Mouse (Mus musculus): ENCODE results near the gene Lrp8. TPM values are rescaled to one million over a fixed set of nuclear protein-coding genes. Genes with fewer than 3 reads are reported as not detected.

The Lrp8 gene
- total RNA-seq, 1 experiment: 8.3 TPM

DNA sequence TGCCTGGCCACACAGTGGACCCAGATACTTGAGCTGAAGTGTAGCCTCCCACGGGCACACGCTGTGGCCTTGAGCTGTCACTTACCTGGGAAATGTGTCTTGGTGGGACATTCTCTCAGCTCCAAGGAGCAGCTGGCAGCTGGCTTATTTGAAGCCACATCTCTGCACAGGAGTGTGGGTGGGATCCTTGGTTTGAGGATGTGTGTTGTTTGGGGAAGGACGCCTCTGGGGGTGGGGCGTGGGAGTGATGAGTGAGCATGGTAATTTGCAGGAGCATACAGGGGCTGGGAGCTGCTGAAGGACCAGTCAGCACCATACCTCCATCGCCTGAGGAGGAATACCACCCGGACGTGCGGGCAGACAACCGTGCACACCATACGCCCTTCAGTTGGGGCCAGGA lies 28.1 kb downstream of the Lrp8 start:
- TF ChIP-seq CHD2 (IDR thresholded peaks at IDR 0.05; ENCODE audit: low read depth, low read length): no peak
- TF ChIP-seq HCFC1 (IDR thresholded peaks at IDR 0.05; ENCODE audit: borderline replicate concordance, insufficient read depth, low read length): no peak
- no peak for TF ChIP-seq ZC3H11A (IDR thresholded peaks at IDR 0.05; ENCODE audit: borderline replicate concordance, low read depth, low read length)
- no peak overlapping the region for H3K27ac ChIP-seq (ENCODE audit: insufficient read depth, low read depth, low read length, poor library complexity, severe bottlenecking)
- no peaks in the 10 kb centered on the region for H3K36me3 ChIP-seq (ENCODE audit: control insufficient read depth, insufficient read depth, low read length, poor library complexity, severe bottlenecking)
- no peak overlapping the region for H3K4me3 ChIP-seq (ENCODE audit: insufficient read depth in 1 of 2, low read depth in 1 of 2, low read length in 2 of 2, poor library complexity in 1 of 2, severe bottlenecking in 1 of 2)
- in situ Hi-C loops (cut with MboI; ENCODE audit: low sequenced_read_pairs in 2 of 2, unreplicated experiment in 2 of 2): no loop called here
- no peaks in the 10 kb centered on the region for H3K9me3 ChIP-seq (ENCODE audit: control insufficient read depth, insufficient read depth, low read depth, low read length)
- peaks cover 2 to 3% of the 10 kb centered on the region in 2 experiments; a peak in 1 of 4 replicates for H3K4me1 ChIP-seq (ENCODE audit: control insufficient read depth in 2 of 2, insufficient read depth in 2 of 2, low read length in 2 of 2, poor library complexity in 1 of 2)
- DNase-seq (ENCODE audit: low read depth, low spot score): no peak
- no peak overlapping the region for H3K9ac ChIP-seq (ENCODE audit: insufficient read depth, low read depth, low read length, poor library complexity, severe bottlenecking)

DNA sequence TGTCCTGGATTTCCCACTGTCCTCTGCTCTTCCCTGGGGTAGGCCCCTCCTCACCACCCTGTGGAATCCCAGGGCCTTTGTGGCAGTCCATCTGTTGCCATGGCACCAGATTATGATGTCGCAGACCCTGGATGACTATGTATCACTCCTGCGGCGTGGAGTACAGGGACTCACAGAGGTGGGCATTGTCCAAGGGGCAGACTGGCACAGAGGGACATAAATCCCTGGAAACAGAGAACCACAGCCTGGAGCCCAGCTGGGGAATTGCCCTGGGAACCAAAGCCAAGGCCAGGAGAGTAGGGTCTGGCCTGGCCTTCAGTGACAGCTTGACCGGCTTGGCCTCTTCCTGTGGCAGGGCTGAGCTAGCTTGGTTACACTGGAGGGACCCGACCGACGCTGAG lies 28.8 kb downstream of the Lrp8 start:
- Histone ChIP-seq H3K9me3 (ENCODE audit: control insufficient read depth, insufficient read depth, low read depth, low read length) (no peaks in the 10 kb centered on the region), H3K4me3 (ENCODE audit: insufficient read depth in 1 of 2, low read depth in 1 of 2, low read length in 2 of 2, poor library complexity in 1 of 2, severe bottlenecking in 1 of 2) (no peak overlapping the region), H3K9ac (ENCODE audit: insufficient read depth, low read depth, low read length, poor library complexity, severe bottlenecking) (no peak overlapping the region), H3K27ac (ENCODE audit: insufficient read depth, low read depth, low read length, poor library complexity, severe bottlenecking) (no peak overlapping the region), H3K4me1 (ENCODE audit: control insufficient read depth in 2 of 2, insufficient read depth in 2 of 2, low read length in 2 of 2, poor library complexity in 1 of 2) (peaks cover 2 to 3% of the 10 kb centered on the region in 2 experiments; a peak in 1 of 4 replicates), H3K36me3 (ENCODE audit: control insufficient read depth, insufficient read depth, low read length, poor library complexity, severe bottlenecking) (no peaks in the 10 kb centered on the region)
- in situ Hi-C loops (cut with MboI; ENCODE audit: low sequenced_read_pairs in 2 of 2, unreplicated experiment in 2 of 2): no loop called here
- no peak for DNase-seq (ENCODE audit: low read depth, low spot score)
- TF ChIP-seq HCFC1 (IDR thresholded peaks at IDR 0.05; ENCODE audit: borderline replicate concordance, insufficient read depth, low read length) (no peak), ZC3H11A (IDR thresholded peaks at IDR 0.05; ENCODE audit: borderline replicate concordance, low read depth, low read length) (no peak), ZNF384 (IDR thresholded peaks at IDR 0.05; ENCODE audit: low read depth, low read length) (no peak), MAFK (IDR thresholded peaks at IDR 0.05; ENCODE audit: insufficient read depth, low read depth, low read length) (no peak), CHD2 (IDR thresholded peaks at IDR 0.05; ENCODE audit: low read depth, low read length) (no peak)

DNA sequence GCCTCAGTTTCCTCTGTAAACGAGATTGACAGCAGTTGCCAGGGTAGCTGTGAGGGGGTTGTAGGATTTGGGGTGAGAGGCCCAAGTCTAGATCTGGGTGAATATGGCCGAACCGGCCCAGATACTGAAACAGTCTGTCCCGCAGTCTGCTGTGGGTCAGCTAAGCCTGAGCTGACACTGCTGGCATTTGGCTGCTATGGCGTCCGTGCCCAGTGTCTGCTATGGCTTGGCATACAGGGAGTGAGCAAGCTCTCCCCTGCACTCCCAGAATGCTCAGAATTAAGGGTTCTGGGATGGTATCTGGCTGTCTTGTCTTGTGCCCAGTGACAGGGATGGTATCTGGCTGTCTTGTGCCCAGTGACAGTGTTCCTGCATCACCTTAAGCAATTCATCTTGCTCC lies 29.6 kb downstream of the Lrp8 start:
- Histone ChIP-seq H3K9ac (ENCODE audit: insufficient read depth, low read depth, low read length, poor library complexity, severe bottlenecking) (no peak overlapping the region), H3K9me3 (ENCODE audit: control insufficient read depth, insufficient read depth, low read depth, low read length) (no peaks in the 10 kb centered on the region), H3K27ac (ENCODE audit: insufficient read depth, low read depth, low read length, poor library complexity, severe bottlenecking) (no peak overlapping the region), H3K4me3 (ENCODE audit: insufficient read depth in 1 of 2, low read depth in 1 of 2, low read length in 2 of 2, poor library complexity in 1 of 2, severe bottlenecking in 1 of 2) (no peak overlapping the region), H3K4me1 (ENCODE audit: control insufficient read depth in 2 of 2, insufficient read depth in 2 of 2, low read length in 2 of 2, poor library complexity in 1 of 2) (peaks cover 2 to 3% of the 10 kb centered on the region in 2 experiments; a peak in 1 of 4 replicates), H3K36me3 (ENCODE audit: control insufficient read depth, insufficient read depth, low read length, poor library complexity, severe bottlenecking) (no peaks in the 10 kb centered on the region)
- DNase-seq (ENCODE audit: low read depth, low spot score): no peak
- in situ Hi-C loops (cut with MboI; ENCODE audit: low sequenced_read_pairs in 2 of 2, unreplicated experiment in 2 of 2): no loop called here
- TF ChIP-seq ZNF384 (IDR thresholded peaks at IDR 0.05; ENCODE audit: low read depth, low read length): no peak
- no peak for TF ChIP-seq HCFC1 (IDR thresholded peaks at IDR 0.05; ENCODE audit: borderline replicate concordance, insufficient read depth, low read length)
- no peak for TF ChIP-seq MAFK (IDR thresholded peaks at IDR 0.05; ENCODE audit: insufficient read depth, low read depth, low read length)
- TF ChIP-seq ZC3H11A (IDR thresholded peaks at IDR 0.05; ENCODE audit: borderline replicate concordance, low read depth, low read length): no peak
- TF ChIP-seq CHD2 (IDR thresholded peaks at IDR 0.05; ENCODE audit: low read depth, low read length): no peak

DNA sequence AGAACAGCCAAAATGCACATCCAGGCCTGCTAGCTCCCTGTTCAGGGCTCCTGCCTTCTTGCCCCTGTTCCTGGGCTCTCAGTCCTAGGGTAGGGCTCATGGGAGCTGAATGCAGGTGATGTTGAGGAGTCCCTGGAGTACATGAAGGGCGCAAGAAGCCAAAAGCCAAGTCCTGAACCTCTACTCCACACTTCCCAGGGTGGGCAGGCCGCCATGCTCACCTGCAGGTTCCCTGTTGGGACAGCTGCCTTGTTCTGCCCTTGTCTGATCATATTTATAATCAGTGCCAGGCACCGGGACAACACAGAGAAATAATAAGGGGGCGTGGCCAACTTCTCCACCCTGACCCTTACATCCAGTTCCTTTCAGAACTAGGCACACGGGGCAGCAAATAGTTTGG lies 31.5 kb downstream of the Lrp8 start:
- Histone ChIP-seq H3K4me3 (ENCODE audit: insufficient read depth in 1 of 2, low read depth in 1 of 2, low read length in 2 of 2, poor library complexity in 1 of 2, severe bottlenecking in 1 of 2) (no peak overlapping the region), H3K9me3 (ENCODE audit: control insufficient read depth, insufficient read depth, low read depth, low read length) (no peaks in the 10 kb centered on the region), H3K4me1 (ENCODE audit: control insufficient read depth in 2 of 2, insufficient read depth in 2 of 2, low read length in 2 of 2, poor library complexity in 1 of 2) (peaks cover 2 to 3% of the 10 kb centered on the region in 2 experiments; a peak in 1 of 4 replicates), H3K27ac (ENCODE audit: insufficient read depth, low read depth, low read length, poor library complexity, severe bottlenecking) (no peak overlapping the region), H3K9ac (ENCODE audit: insufficient read depth, low read depth, low read length, poor library complexity, severe bottlenecking) (no peak overlapping the region), H3K36me3 (ENCODE audit: control insufficient read depth, insufficient read depth, low read length, poor library complexity, severe bottlenecking) (no peaks in the 10 kb centered on the region)
- in situ Hi-C loops (cut with MboI; ENCODE audit: low sequenced_read_pairs in 2 of 2, unreplicated experiment in 2 of 2): no loop called here
- no peak for DNase-seq (ENCODE audit: low read depth, low spot score)
- TF ChIP-seq HCFC1 (IDR thresholded peaks at IDR 0.05; ENCODE audit: borderline replicate concordance, insufficient read depth, low read length) (no peak), ZNF384 (IDR thresholded peaks at IDR 0.05; ENCODE audit: low read depth, low read length) (no peak), CHD2 (IDR thresholded peaks at IDR 0.05; ENCODE audit: low read depth, low read length) (no peak), ZC3H11A (IDR thresholded peaks at IDR 0.05; ENCODE audit: borderline replicate concordance, low read depth, low read length) (no peak), MAFK (IDR thresholded peaks at IDR 0.05; ENCODE audit: insufficient read depth, low read depth, low read length) (no peak)
